Mouse (Mus musculus) heart, adult 2 months (tissue): ENCODE measurements at regions not wholly inside any gene's neighbourhood (a gene's known extent, or its start where the extent isn't known, plus 50 kb on each side); places are given as distances from the start of the nearest gene placed in this dataset.
A peak's percentile ranks its signal among the peaks of the same experiment; 100 is the strongest.

ENCODE experiments used
- DNase-seq, 2 experiments: peaks; one replicate each; pipeline ENCODE4 v3.0.0; 2021
- H3K27ac ChIP-seq: fragments of 200-600 bp; 2 replicates; pipeline ENCODE4 v1.8.1; 2022
- H3K27me3 ChIP-seq: fragments of 200-500 bp; 2 replicates; pipeline ENCODE4 v1.6.1; 2012; ENCODE audit warnings: mild to moderate bottlenecking, low read length, inconsistent platforms, mixed read lengths; ENCODE audit not compliant: control insufficient read depth, insufficient read depth
- H3K36me3 ChIP-seq: fragments of 200-500 bp; 2 replicates; pipeline ENCODE4 v1.6.1; 2012; ENCODE audit warnings: low read length, inconsistent platforms; ENCODE audit not compliant: control insufficient read depth, insufficient read depth
- H3K4me1 ChIP-seq: fragments of 200-500 bp; 2 replicates; pipeline ENCODE4 v1.6.1; 2011; ENCODE audit warnings: low read length; ENCODE audit not compliant: control insufficient read depth, insufficient read depth
- H3K4me3 ChIP-seq: fragments of 200-600 bp; 2 replicates; pipeline ENCODE4 v1.8.1; 2022
- H3K79me2 ChIP-seq: fragments of 200-500 bp; replicated peaks from 2 replicates; pipeline ENCODE4 v1.6.1; 2012; ENCODE audit warnings: mild to moderate bottlenecking, inconsistent platforms, low read length, moderate library complexity, mixed read lengths; ENCODE audit not compliant: control insufficient read depth, insufficient read depth
- H3K9ac ChIP-seq: fragments of 200-500 bp; 2 replicates; pipeline ENCODE4 v1.6.1; 2012; ENCODE audit warnings: low read depth, mild to moderate bottlenecking, control low read depth, inconsistent platforms, low read length, mixed read lengths
- CTCF ChIP-seq: fragments of 200-600 bp; IDR thresholded peaks from 2 replicates; pipeline ENCODE4 v1.8.1; 2022; ENCODE audit warnings: antibody characterized with exemption, mild to moderate bottlenecking, moderate library complexity
- EP300 ChIP-seq: fragments of 200-500 bp; IDR thresholded peaks from 2 replicates; pipeline ENCODE4 v1.6.1; 2011; ENCODE audit warnings: low read depth, low read length, control low read depth; ENCODE audit not compliant: insufficient read depth
- POLR2A ChIP-seq: fragments of 200-500 bp; IDR thresholded peaks from 2 replicates; pipeline ENCODE4 v1.6.1; 2011; ENCODE audit warnings: mild to moderate bottlenecking, low read depth, low read length, control low read depth; ENCODE audit not compliant: insufficient read depth
- WGBS: fragments of 180-500 bp; shearing (Covaris S2); methylation state at CpG from one replicate; pipeline ENCODE4 v1.1.7; 2018; 5-methylcytosine and 5-hydroxymethylcytosine counted together
- intact Hi-C: fragments of 180-260 bp; cut with DNase I; formaldehyde crosslinking; loops from one replicate; pipeline ENCODE4 v1.15.1; 2025

GRCm38 (mm10) chr6:94795442-94795841, 95.5 kb upstream of the Lrig1 start:
- no peaks in the 10 kb centered on the region for H3K36me3 ChIP-seq
- WGBS: 38% methylated on average over 4 of the region's 4 CpGs
- no peaks in the 10 kb centered on the region for H3K79me2 ChIP-seq
- intact Hi-C loops: loop anchor here (5.0 kb wide), 1 partner anchor 48 kb away; no protein-coding TSS in a partner anchor
- H3K27me3 ChIP-seq: no peaks in the 10 kb centered on the region
- H3K27ac ChIP-seq: no peak overlapping the region
- no peak for DNase-seq
- TF ChIP-seq EP300: no peak
- no peak for TF ChIP-seq POLR2A
- no peak for TF ChIP-seq CTCF
- no peak overlapping the region for H3K9ac ChIP-seq
- no peak overlapping the region for H3K4me3 ChIP-seq
- H3K4me1 ChIP-seq: no peaks in the 10 kb centered on the region

- Histone ChIP-seq H3K27me3 (no peaks in the 10 kb centered on the region), H3K36me3 (no peaks in the 10 kb centered on the region), H3K27ac (no peak overlapping the region), H3K9ac (no peak overlapping the region), H3K4me1 (no peaks in the 10 kb centered on the region), H3K4me3 (no peak overlapping the region), H3K79me2 (no peaks in the 10 kb centered on the region)
- intact Hi-C loops: no loop called here
- no peak for DNase-seq
- 87% methylated on average over 6 of the region's 6 CpGs for WGBS
- no peak for TF ChIP-seq EP300
- TF ChIP-seq POLR2A: no peak
- TF ChIP-seq CTCF: no peak
These were observed 93.6 kb upstream of the Lrig1 start for GRCm38 (mm10) chr6:94793555-94793954.

GRCm38 (mm10) chr6:94792312-94792711, 92.4 kb upstream of the Lrig1 start:
- no peaks in the 10 kb centered on the region for H3K4me1 ChIP-seq
- TF ChIP-seq POLR2A (no peak), EP300 (no peak), CTCF (no peak)
- no peaks in the 10 kb centered on the region for H3K36me3 ChIP-seq
- no peak overlapping the region for H3K4me3 ChIP-seq
- no peak overlapping the region for H3K9ac ChIP-seq
- no peak overlapping the region for H3K27ac ChIP-seq
- H3K27me3 ChIP-seq: no peaks in the 10 kb centered on the region
- no peak for DNase-seq
- H3K79me2 ChIP-seq: no peaks in the 10 kb centered on the region
- 85% methylated on average over 4 of the region's 4 CpGs for WGBS
- intact Hi-C loops: no loop called here

GRCm38 (mm10) chr6:94789308-94789763, 89.4 kb upstream of the Lrig1 start:
- WGBS: 62% methylated on average over 5 of the region's 5 CpGs
- H3K36me3 ChIP-seq: no peaks in the 10 kb centered on the region
- H3K27ac ChIP-seq: no peak overlapping the region
- DNase-seq: no peak
- no peaks in the 10 kb centered on the region for H3K4me1 ChIP-seq
- TF ChIP-seq POLR2A (no peak), EP300 (no peak), CTCF (no peak)
- no peaks in the 10 kb centered on the region for H3K27me3 ChIP-seq
- intact Hi-C loops: no loop called here
- H3K79me2 ChIP-seq: no peaks in the 10 kb centered on the region
- no peak overlapping the region for H3K9ac ChIP-seq
- H3K4me3 ChIP-seq: no peak overlapping the region

- Histone ChIP-seq H3K4me1 (peaks cover 1% of the 10 kb centered on the region; the same call in 1 of the 2 replicates), H3K36me3 (no peaks in the 10 kb centered on the region), H3K27me3 (no peaks in the 10 kb centered on the region), H3K79me2 (no peaks in the 10 kb centered on the region), H3K27ac (no peak overlapping the region), H3K9ac (no peak overlapping the region), H3K4me3 (no peak overlapping the region)
- no peak for TF ChIP-seq POLR2A
- TF ChIP-seq CTCF: no peak
- no peak for TF ChIP-seq EP300
- no peak for DNase-seq
- WGBS: 82% methylated on average over 1 of the region's 1 CpGs
- intact Hi-C loops: no loop called here
These were observed 83.5 kb upstream of the Lrig1 start for GRCm38 (mm10) chr6:94783471-94783870.

- Histone ChIP-seq H3K4me1 (peaks cover 1% of the 10 kb centered on the region; the same call in 1 of the 2 replicates), H3K4me3 (no peak overlapping the region), H3K27ac (no peak overlapping the region; the same call in 1 of the 2 replicates), H3K27me3 (no peaks in the 10 kb centered on the region), H3K9ac (no peak overlapping the region), H3K79me2 (no peaks in the 10 kb centered on the region), H3K36me3 (no peaks in the 10 kb centered on the region)
- DNase-seq: no peak
- WGBS: 83% methylated on average over 4 of the region's 4 CpGs
- no peak for TF ChIP-seq POLR2A
- no peak for TF ChIP-seq EP300
- no peak for TF ChIP-seq CTCF
- intact Hi-C loops: no loop called here
These were observed 80.7 kb upstream of the Lrig1 start for GRCm38 (mm10) chr6:94780621-94781020.

GRCm38 (mm10) chr6:94779854-94780253, 79.9 kb upstream of the Lrig1 start:
- WGBS: 29% methylated on average over 7 of the region's 7 CpGs
- H3K27me3 ChIP-seq: no peaks in the 10 kb centered on the region
- intact Hi-C loops: no loop called here
- no peak overlapping the region for H3K9ac ChIP-seq
- H3K27ac ChIP-seq: peak overlapping the region; percentile 21; the same call in 1 of the 2 replicates
- peak; percentile 59 to 72 for DNase-seq
- H3K79me2 ChIP-seq: no peaks in the 10 kb centered on the region
- H3K4me1 ChIP-seq: peaks cover 1% of the 10 kb centered on the region; the same call in 1 of the 2 replicates
- no peaks in the 10 kb centered on the region for H3K36me3 ChIP-seq
- no peak for TF ChIP-seq POLR2A
- 0 out of 2 replicates have a peak, but pooled peaks have one; percentile 39 for TF ChIP-seq EP300
- TF ChIP-seq CTCF: no peak
- H3K4me3 ChIP-seq: no peak overlapping the region
